Mouse (Mus musculus) layer of hippocampus, postnatal 36 days (tissue): ENCODE measurements around the gene N4bp2. TPM values are rescaled to one million over a fixed set of nuclear protein-coding genes. Genes with fewer than 3 reads are reported as not detected.
"Not testable (repeated sequence)": the region's sequence is repeated elsewhere in the genome, so short reads cannot be mapped to it uniquely, and the experiment has no call there.

ENCODE experiments used
- DNase-seq, 2 experiments: peaks; one replicate each; pipeline ENCODE4 v3.0.0; 2022
- total RNA-seq, 2 experiments: library from RNA; stranded (reverse); gene quantifications; 2 replicates each; pipeline ENCODE4 v1.2.3; 2021

N4bp2 gene
- total RNA-seq, 2 experiments from 2014 or later: 10.4 to 16.1 TPM

DNA sequence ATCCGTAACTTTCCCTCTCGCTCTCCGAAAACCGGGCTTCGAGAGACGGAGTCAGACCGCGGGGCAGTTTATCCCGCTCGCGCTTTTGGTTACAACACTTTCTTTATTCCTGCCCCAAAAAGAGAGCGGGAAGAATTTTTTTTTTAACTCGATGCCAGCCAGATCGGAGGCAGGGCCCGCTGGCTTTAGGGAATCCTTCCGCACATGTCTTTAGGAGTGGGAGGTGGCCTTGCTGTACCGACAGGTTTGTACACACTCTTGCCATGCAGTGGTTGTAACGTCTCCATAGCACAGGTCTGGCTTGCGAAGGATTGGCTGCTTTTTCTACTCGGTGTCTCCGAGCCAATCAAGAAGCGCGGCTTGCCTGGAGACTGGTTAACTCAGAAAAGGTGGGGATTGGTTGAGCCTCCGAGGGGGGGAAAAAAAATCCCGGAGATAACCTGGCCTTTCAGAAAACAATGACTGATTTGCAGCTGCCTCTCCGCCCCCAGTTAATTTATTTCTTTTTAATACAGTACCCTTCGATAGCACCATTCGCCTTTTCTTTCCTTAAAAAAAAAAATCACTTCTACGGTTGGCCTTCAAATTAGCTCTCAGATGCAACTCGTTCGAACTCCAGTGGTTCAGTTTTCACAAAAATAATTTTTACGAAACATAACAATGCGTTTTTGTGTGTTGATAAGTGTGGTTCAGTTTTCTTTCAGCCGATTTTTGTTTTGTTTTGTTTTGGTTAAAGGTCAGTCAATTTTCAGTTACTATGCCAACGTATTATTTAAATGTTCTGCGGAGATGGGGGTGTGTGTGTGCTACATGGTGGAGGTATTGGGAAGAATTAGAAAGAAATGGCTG is 1.7 kb downstream of the N4bp2 start:
- peak; percentile 82 to 84 for DNase-seq

DNA sequence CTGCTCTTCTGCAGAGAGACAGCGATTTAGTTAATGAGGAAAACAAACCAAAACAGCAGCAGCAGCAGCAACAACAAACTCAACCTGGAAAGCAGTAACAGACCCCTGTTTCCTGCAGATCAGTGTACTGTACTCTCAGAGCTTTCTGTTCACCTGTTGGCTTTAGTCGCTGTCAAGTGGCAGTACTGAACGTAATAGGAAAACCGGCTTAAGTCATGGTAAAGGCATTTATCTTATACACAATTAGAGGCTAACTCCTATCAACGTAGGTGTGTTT is 2.3 kb downstream of the N4bp2 start:
- no peak for DNase-seq

DNA sequence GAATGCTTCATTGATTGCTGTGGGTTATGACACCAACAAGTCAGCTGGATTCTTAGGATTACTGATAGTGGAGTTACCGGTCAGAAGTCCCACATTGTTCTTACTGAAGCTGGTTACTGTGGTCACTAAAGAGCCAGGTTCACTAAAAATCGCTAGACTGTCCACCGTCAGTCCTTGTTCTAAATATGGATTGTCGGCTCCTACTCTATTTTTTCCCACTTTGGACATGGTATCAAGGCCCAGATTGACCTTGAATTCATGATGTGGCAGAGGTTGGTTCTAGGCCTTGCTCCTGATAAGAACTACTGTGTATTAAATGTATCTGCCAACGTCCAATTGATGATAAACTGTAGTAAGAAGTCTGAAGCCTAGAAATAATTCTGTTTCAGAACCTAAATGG is 4.7 kb downstream of the N4bp2 start:
- no peak for DNase-seq

DNA sequence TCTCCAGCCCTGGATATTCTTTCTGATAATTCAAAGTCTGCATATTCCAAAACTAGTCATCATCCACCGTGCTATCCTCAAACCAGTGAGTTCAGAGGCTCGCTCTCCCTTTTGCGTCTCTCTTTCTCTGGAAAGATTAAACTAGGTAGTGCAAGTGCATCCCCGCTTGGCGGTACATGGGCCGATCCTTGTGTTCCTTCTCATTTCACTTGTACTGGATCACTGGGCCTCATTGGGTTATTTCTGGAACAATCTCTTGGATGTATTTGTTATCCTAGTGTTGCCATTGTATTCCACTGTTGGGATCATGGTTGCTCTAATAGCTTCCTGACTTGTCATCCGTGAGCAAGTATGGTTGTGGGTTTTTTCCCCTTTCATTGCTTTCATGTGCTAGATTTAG is 6.7 kb downstream of the N4bp2 start:
- DNase-seq: no peak

DNA sequence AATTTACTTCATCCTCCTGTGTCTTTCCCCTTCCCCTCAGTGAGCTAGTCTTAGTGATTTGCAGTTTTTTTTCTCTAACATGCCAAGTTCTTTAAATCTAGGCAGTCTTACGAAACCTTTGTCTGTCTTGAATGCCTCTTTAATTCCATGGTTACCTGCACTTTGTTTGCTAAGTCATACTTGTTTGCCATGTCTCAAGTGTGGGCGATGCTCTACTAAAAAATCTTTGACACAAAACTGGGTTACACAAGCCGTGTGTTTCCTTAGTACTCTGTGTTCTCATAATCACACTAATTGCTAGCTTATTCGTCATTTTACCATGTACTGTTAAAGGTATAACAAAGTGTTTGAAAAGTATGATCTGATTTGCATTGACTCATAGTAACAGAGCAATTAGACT is 7.2 kb downstream of the N4bp2 start:
- no peak for DNase-seq

DNA sequence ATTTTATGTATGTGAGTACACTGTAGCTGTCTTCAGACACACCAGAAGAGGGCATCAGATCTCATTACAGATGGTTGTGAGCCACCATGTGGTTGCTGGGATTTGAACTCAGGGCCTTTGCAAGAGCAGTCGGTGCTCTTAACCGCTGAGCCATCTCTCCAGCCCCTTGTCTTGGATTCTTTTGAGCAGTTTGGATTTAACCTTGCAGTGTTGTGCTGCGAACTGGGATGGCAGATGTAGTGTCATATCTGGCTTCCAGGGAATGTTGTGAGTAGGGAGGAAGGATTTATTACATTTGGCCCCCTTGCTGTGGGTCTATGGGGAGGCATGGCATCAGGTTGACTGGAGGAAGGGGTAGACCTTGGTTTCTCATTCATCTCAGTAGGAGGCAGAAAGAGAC is 10.6 kb downstream of the N4bp2 start:
- not testable (repeated sequence) for DNase-seq

DNA sequence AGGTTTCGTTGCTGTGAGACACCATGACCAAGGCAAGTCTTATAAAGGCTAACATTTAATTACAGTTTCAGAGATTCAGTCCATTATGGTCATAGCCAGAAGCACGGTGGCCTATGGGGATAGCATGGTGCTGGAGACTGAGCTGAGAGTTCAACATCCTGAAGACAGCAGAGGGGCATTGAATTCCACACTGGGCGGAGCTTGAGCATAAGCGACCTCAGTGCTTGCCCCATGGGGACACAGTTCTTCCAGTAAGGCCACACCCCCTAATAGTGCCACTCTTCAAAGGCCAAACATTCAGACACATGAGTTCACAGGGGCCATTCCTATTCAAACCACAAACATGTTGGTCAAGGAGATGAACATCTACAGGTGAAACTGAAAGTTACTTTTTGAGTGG is 12.8 kb downstream of the N4bp2 start:
- no peak for DNase-seq

DNA sequence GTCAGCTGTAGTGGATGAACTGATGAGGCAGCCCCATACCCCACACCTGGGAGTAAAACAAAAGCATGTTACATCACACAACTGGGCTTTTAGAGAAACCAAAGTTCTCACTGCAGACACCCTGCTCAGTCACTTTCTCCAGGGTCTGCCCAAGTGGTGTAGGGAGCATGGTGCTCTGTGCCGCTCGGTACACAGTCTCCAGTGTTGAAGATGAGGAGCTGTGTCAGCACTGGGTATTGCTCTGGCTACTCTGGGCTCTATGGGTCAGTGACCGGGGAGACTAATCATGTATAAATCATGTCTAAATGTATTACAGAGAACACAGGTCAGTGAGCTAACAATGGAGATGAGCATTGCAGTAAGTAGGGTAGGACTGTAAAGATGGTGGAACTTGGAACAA is 13.6 kb downstream of the N4bp2 start:
- DNase-seq: no peak

DNA sequence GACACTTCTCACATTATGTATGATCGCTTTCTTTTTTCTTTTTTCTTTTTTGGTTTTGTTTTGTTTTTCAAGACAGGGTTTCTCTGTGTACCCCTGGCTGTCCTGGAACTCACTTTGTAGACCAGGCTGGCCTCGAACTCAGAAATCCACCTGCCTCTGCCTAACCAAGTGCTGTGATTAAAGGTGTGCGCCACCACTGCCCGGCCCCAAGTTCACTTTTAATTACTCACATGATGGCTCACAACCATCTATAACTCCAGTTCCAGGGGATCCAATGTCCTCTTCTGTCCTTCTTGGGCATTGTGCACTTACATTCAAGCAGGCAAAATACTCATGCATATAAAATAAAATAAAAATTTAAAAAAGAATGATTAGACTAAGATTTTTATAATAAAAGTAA is 15.7 kb downstream of the N4bp2 start:
- DNase-seq: not testable (repeated sequence)

DNA sequence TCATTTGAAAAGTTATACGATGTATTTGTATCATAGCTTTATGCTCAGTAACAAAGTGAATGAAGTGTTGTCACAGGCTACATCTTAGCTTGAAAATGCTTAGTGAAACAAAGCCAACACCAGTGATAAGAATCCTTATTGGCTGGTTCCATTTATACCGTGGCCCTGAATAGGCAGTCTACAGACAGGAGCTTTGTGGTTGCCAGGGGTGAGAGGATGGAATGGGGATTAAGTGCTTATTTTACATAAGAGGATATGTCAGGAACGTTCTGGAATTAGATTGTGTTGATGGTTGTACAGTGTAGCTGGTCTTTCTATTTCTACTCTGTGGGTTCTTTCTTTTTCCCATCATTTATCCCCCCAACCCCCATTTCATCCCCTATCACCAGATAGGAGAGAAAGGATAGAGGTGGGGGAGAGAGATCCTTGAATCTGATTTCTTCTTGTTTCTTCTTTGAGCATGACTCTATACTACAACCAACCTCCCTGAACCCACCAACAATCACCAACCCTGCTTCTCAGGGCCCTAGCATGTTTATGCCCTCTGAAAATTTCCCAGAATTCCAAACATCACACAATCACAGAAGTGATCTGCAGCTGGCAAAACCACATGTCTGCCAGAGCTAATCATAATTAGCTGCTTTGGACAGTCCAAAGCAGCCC is 16.2 kb downstream of the N4bp2 start:
- no peak for DNase-seq

DNA sequence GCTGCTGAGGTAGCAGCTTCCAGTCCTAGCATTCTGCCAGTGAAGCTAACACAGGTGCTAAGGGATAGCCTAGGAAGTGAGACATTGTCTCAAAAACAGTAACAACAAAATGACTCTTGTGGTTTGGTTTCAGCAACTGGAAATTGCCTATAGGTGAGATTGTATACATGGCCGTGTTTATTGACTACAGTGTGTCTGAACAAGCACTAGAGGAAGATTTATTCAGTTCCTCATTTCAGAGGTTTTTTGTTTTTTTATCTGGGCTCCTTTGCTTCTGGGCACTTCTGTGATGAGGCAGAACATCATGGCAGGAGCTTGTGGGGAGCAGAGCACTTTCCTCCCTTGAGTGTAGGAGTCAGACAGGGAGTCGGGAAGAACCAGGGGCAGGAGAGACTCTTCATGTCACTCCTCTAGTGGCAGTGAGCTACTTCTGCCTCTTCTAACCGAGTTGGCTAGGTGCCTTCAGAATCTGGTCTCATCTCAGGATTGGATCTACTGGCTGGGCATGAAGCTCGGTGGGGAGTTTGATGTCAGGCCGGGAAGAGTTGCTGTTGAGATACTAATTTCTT is 17.9 kb downstream of the N4bp2 start:
- DNase-seq: no peak

DNA sequence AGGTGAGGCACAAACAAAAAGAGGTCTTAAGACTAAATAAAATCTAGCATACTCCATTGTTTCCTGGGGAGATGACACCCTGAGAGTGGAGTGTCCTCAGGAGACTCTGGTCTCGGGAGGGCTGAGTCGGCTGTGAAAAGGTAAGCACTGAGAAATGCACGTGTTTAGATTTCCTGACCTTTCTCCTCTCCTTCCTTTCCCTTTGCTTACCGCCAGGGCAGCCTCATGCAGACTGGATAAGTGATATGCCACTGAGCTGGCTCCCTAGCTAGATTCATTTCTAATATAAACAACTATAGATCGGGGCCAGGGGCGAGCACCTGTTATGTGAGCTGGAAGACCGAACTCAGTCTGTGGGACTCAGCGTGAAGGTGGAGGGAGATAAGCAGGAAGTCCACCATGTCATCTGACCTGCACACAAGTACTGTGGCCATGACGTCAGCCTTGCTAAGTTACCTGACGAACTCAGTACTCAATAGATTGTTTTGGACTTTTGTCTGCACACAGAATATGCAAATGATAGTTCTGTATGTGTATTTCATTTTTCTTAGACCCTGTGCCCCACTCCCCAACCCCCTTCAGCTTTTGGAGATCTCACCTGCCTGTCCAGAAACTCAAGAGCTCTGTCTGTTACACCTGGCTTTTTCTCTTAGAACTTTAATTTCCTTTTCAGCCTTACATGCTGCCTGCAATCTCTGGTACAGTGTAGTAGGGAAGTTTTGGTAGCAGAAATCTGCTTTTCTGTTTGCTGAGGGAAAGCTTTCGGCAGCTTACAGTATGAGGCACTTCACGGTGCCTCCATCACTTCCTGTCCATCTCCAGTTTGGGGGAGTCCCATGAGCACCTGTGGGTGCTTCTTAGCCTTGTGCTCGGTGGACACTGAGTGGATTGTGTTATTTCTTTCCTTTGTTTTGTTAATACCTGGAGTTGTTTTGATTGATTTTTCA is 18.7 kb downstream of the N4bp2 start:
- no peak for DNase-seq

DNA sequence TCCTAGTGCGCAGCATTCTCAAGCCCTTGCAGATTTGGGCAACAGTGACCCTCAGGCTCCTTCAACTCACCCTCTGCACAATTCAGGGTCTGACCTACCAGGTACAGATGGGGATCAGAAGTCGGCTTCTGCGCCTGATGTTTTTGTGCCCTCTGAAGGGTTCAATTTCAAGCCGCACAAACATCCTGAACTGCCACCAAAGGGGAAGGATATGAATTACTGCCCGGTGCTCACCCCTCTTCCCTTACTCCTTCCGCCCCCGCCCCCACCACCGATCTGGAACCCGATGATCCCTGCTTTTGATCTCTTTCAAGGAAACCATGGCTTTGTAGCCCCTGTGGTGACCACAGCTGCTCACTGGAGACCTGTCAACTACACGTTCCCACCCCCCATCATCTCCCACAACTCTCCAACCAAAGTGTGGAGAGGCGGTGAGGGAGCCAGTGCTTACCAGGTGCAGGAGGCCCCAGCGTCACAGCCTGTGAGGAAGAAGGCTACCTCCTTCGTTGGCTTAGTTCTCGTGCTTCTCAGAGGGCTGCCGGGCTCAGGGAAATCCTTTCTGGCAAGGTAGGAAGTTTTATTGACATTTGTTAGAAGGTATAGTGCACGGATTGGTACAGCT is 27.4 kb downstream of the N4bp2 start:
- no peak for DNase-seq

DNA sequence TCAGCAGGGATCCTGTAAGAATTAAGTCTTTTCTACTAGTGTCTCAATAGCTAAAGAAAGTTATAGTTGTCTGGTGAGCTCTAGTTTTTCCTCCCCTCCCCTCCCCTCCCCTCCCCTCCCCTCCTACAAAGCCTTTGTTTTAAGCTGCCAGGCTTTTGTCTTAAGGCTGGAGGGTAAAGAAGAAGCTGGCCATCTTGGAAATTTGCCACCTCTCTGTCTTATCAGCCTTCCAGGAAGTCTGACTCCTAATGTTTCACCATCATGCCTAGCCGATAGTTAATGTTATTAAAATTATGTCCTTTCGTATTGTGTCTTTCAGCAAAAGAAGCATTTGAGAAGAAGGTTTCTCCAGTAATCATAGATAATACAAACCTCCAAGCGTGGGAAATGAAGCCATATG is 30.9 kb downstream of the N4bp2 start:
- no peak for DNase-seq

DNA sequence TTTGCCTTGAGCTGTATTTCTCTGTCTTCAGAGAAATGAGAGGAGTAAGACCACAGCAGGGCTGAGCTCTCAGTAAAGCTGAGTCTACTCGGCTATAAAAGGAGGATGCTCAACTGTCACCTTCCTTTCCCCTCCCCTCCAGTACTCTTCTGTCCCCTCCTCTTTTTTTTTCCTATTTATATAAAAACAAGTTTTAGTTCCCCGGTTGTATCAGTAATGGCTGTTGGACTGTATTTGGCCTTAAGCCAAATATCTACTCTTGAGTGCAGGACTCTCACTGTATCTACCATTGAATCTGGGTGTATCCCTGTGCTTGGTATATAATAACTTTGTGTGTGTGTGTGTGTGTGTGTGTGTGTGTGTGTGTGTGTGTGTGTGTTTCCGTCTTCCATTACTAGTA is 31.4 kb downstream of the N4bp2 start:
- DNase-seq: no peak

DNA sequence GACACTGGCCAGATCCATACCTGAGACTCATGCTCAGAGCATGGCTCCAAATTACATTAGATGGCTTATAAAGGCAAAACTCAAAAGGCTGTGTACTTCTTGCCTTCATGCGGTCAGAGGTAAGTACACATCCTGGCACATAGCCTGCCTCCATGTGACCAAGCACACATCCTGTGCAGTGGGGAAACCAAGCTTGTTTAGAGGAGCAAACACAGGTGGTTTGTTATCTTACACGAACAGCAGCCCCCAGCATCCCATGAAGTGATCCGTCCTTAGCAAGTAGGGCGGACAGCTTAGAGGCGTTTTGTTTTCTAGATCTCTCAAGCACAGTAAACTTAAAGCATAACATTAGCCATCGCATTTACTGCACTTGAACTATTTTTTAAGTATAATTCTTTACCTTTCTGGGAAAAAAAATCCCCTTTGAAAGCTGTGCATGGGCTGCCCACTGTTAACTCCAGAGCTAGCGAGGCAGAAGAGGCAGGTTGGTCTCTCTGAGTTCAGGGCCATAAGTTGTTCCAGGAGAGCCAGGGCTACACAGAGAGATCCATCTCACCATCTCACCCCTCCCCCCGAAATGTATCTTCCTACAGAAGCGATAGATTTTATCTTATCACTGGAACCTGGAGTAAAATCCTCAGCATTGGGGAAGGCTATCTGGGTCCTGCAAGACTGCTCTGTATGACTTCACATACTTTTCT is 32.1 kb downstream of the N4bp2 start:
- DNase-seq: no peak

DNA sequence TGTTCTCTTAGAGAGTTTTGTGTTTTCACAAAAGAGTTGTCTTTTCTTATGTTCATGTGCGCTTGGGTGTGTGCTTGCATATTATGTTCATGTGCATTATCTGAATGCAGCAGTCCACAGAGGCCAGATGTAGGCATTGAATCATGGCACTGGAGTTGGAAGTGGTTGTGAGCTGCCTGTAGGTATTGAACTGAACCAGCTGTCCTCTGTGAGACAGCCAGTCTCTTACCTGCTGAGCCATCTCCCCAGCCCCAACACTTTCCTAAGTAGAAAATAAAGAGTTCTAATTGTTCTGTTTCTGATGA is 32.6 kb downstream of the N4bp2 start:
- no peak for DNase-seq

DNA sequence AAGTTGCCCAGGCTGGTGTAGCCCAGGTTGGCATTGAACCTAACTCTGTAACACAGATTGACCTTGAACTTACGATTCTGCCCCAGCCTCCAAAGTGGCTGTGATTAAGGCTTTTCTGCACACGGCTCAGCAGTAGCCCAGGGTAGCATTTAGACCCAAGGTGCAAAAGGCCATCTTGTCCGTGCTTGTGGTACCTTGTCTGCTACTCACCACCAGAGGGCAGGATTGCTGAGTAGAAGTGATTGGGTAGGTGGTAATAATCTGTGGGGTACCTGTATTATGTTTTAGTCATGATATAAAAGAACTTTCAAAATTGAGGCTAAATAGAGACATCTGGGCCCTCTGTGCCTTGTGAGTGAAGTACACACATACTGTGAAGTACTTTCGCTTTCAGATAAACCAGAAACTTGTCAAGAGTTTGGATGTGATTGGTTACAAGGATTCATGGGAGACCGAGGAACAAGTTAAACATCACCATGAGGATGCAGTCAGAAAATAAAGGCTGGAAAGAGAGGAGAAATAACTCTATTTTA is 60.3 kb downstream of the N4bp2 start:
- DNase-seq: peak in 1 of 2 experiments; percentile 10

DNA sequence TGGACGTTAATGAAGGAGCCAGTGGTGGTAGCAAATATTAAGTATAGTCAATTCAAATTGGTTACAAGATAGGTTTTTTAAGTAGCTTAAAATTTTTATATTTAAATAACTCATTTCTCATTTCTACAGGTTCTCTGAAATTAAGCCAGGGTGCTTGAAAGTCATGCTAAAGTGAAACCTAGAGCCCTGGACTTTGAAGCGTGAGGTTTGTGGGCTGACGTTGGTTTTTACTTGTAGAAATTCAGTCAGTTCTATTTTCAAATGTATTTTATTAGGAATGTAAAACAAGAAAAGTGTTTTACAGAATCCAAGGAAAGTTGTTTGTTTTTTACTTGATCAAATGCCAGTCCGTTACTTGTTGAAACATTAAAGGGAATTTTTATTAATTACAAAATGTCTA is 63.2 kb downstream of the N4bp2 start:
- no peak for DNase-seq

DNA sequence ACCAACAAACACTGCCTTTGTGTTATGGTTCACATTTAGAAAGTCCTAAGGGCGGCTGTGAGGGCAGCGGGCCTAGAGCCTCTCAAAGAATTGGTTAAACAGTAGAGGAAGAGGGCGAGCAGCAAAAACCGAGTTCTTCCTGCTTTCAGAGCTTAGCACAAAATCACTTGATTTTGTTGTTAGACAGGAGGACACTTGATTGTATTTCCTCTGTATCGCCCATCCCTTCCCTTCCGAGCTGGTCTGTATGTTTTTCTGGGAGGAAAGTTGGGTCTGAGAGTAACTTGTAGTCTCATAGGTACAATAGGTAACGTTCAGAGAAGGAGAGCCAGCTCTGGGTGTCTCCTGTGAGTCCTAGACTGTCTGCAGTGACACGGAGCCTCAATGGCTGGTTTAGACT is 63.8 kb downstream of the N4bp2 start:
- no peak for DNase-seq

DNA sequence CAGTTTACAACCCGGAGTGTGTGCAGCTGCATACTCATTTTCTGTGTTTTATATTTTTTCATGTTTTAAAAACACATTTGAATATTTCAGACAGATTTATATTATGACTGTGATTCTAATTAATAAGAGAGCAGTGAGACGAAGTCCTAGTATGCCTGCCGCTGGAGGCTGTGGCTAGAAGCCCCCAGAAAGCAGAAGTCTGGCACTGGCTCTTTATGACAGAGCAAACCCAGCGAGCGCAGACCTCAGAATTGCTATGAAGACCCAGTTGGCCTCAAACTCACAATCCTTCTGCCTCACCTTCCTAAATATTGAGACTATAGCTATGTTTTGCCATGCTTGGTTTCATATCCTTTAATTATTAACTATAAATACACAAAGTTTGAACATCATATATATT is 64.9 kb downstream of the N4bp2 start:
- no peak for DNase-seq

DNA sequence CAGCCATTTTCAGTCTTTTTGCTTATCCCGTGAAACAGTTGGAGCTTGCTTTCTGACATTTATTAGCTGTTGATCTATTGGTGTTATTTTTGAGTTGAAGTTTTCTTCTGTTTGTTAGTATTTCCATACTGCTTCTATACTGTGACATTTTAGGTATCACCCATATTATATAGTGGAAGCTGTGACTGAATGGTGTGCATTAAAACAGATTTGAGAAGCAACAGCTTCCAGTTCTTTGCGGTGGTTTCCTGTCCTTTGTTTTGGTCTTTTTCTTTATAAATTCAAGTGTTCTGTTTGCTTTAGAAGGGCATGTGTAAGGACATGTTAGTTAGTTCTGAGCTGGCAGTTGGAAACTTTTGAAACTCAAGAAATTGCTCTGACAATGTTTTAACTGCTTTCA is 65.7 kb downstream of the N4bp2 start:
- no peak for DNase-seq
